Mouse (Mus musculus) liver, adult 2 months (tissue): ENCODE measurements around the gene Fhit.

ENCODE experiments used
- CTCF ChIP-seq: fragments of 200-500 bp; IDR thresholded peaks from 2 replicates; pipeline ENCODE4 v1.5.1; 2011; ENCODE audit warnings: low read depth, low read length, control low read depth
- POLR2A ChIP-seq: fragments of 200-500 bp; IDR thresholded peaks from 2 replicates; pipeline ENCODE4 v1.6.1; 2011; ENCODE audit warnings: low read length, control low read depth; ENCODE audit not compliant: insufficient read depth; ENCODE audit errors: extremely low read depth

- TF ChIP-seq CTCF (no peak), POLR2A (no peak)
Measured at GRCm38 (mm10) chr14:9788402-9788950, 1373.4 kb downstream of the Fhit start.
